Mouse (Mus musculus): Measurements from ENCODE around the gene Tarbp1.
A peak's percentile ranks its signal among the peaks of the same experiment; 100 is the strongest.
"Not testable (repeated sequence)": the region's sequence is repeated elsewhere in the genome, so short reads cannot be mapped to it uniquely, and the experiment has no call there.

The Tarbp1 gene

GRCm38 (mm10) chr8:126494160-126495110, 19.6 kb upstream of the Tarbp1 start:
- DNase-seq (ENCODE audit: low spot score) = no peak

- DNase-seq (ENCODE audit: low spot score) = peak; percentile 81
These were observed 8.1 kb upstream of the Tarbp1 start for GRCm38 (mm10) chr8:126482938-126483337.

- DNase-seq (ENCODE audit: low spot score) = no peak
These were observed 7.5 kb upstream of the Tarbp1 start for GRCm38 (mm10) chr8:126482348-126482720.

GRCm38 (mm10) chr8:126481494-126482347, 6.9 kb upstream of the Tarbp1 start:
- DNase-seq (ENCODE audit: low spot score) = peak; percentile 72

- no peak for DNase-seq (ENCODE audit: low spot score)
These were observed 5.5 kb upstream of the Tarbp1 start for GRCm38 (mm10) chr8:126480366-126480765.

GRCm38 (mm10) chr8:126478714-126479113, 3.8 kb upstream of the Tarbp1 start:
- DNase-seq (ENCODE audit: low spot score) = no peak

- not testable (repeated sequence) for DNase-seq (ENCODE audit: low spot score)
These were observed 1.4 kb upstream of the Tarbp1 start for GRCm38 (mm10) chr8:126476151-126476855.

- DNase-seq (ENCODE audit: low spot score) = not testable (repeated sequence)
These were observed 873 bp upstream of the Tarbp1 start for GRCm38 (mm10) chr8:126475738-126476137.

- DNase-seq (ENCODE audit: low spot score) = no peak
These were observed 1.0 kb downstream of the Tarbp1 start for GRCm38 (mm10) chr8:126473802-126474298.

- DNase-seq (ENCODE audit: low spot score) = no peak
These were observed 10.8 kb downstream of the Tarbp1 start for GRCm38 (mm10) chr8:126464071-126464470.

- no peak for DNase-seq (ENCODE audit: low spot score)
These were observed 13.1 kb downstream of the Tarbp1 start for GRCm38 (mm10) chr8:126461735-126462134.

- peak; percentile 52 for DNase-seq (ENCODE audit: low spot score)
These were observed 14.6 kb downstream of the Tarbp1 start for GRCm38 (mm10) chr8:126460274-126460673.

- DNase-seq (ENCODE audit: low spot score) = no peak
These were observed 19.5 kb downstream of the Tarbp1 start for GRCm38 (mm10) chr8:126455383-126455782.

- DNase-seq (ENCODE audit: low spot score) = no peak
These were observed 23.7 kb downstream of the Tarbp1 start for GRCm38 (mm10) chr8:126451158-126451557.

- no peak for DNase-seq (ENCODE audit: low spot score)
These were observed 35.9 kb downstream of the Tarbp1 start for GRCm38 (mm10) chr8:126438937-126439336.

GRCm38 (mm10) chr8:126433827-126434226, 41.0 kb downstream of the Tarbp1 start:
- peak; percentile 23 for DNase-seq (ENCODE audit: low spot score)

- no peak for DNase-seq (ENCODE audit: low spot score)
These were observed 45.2 kb downstream of the Tarbp1 start for GRCm38 (mm10) chr8:126429635-126430034.

- DNase-seq (ENCODE audit: low spot score) = no peak
These were observed 49.9 kb downstream of the Tarbp1 start for GRCm38 (mm10) chr8:126424946-126425345.

GRCm38 (mm10) chr8:126424163-126424562, 50.7 kb downstream of the Tarbp1 start:
- no peak for DNase-seq (ENCODE audit: low spot score)

GRCm38 (mm10) chr8:126422920-126423300, 52.0 kb downstream of the Tarbp1 start:
- no peak for DNase-seq (ENCODE audit: low spot score)

- DNase-seq (ENCODE audit: low spot score) = peak; percentile 98
These were observed 52.5 kb downstream of the Tarbp1 start, which contains the start of gene Coa6 for GRCm38 (mm10) chr8:126422174-126422919. Gene Coa6 (plus strand): TSS chr8:126422515.

Measured in layer of hippocampus, adult 11-12 months (tissue).